Mouse (Mus musculus) frontal cortex, postnatal 36 days (tissue): ENCODE measurements around the gene Tm4sf19.

Experiments used
- DNase-seq, 2 experiments: peaks; one replicate each; pipeline ENCODE4 v3.0.0; 2022; ENCODE audit warnings: low spot score in 2 of 2

Tm4sf19 gene

GRCm38 (mm10) chr16:32400267-32400666, at the start of gene Tm4sf19:
TSS of gene Tm4sf19 (plus strand) at chr16:32400506.
- no peak for DNase-seq

GRCm38 (mm10) chr16:32350776-32351175, 49.5 kb upstream of the Tm4sf19 start:
- no peak for DNase-seq

GRCm38 (mm10) chr16:32363530-32363929, 36.8 kb upstream of the Tm4sf19 start:
- DNase-seq, result peak in 1 of 2 experiments; percentile 16

GRCm38 (mm10) chr16:32371351-32371750, 29.0 kb upstream of the Tm4sf19 start:
- DNase-seq, result peak in 1 of 2 experiments; percentile 11

- DNase-seq, result no peak
These were observed 20.7 kb upstream of the Tm4sf19 start for GRCm38 (mm10) chr16:32379575-32379974.

- no peak for DNase-seq
These were observed 17.4 kb upstream of the Tm4sf19 start for GRCm38 (mm10) chr16:32382901-32383300.

GRCm38 (mm10) chr16:32384885-32385284, 15.4 kb upstream of the Tm4sf19 start:
- DNase-seq, result no peak

- DNase-seq, result no peak
These were observed 13.5 kb upstream of the Tm4sf19 start for GRCm38 (mm10) chr16:32386826-32387225.

GRCm38 (mm10) chr16:32389049-32389448, 11.3 kb upstream of the Tm4sf19 start:
- DNase-seq, result no peak

- DNase-seq, result no peak
These were observed 10.5 kb upstream of the Tm4sf19 start for GRCm38 (mm10) chr16:32389841-32390240.

GRCm38 (mm10) chr16:32390882-32391281, 9.4 kb upstream of the Tm4sf19 start:
- no peak for DNase-seq

- no peak for DNase-seq
These were observed 4.4 kb upstream of the Tm4sf19 start for GRCm38 (mm10) chr16:32395679-32396540.

GRCm38 (mm10) chr16:32396541-32396835, 3.8 kb upstream of the Tm4sf19 start:
- DNase-seq, result no peak

- DNase-seq, result no peak
These were observed 2.1 kb upstream of the Tm4sf19 start for GRCm38 (mm10) chr16:32398206-32398605.

- no peak for DNase-seq
These were observed 1.1 kb downstream of the Tm4sf19 start for GRCm38 (mm10) chr16:32401335-32401965.

- no peak for DNase-seq
These were observed 2.5 kb downstream of the Tm4sf19 start for GRCm38 (mm10) chr16:32402818-32403217.

GRCm38 (mm10) chr16:32405716-32406115, 5.4 kb downstream of the Tm4sf19 start:
- DNase-seq, result no peak

GRCm38 (mm10) chr16:32406671-32407070, 6.4 kb downstream of the Tm4sf19 start:
- DNase-seq, result no peak

- DNase-seq, result no peak
These were observed 7.4 kb downstream of the Tm4sf19 start for GRCm38 (mm10) chr16:32407730-32408129.

- no peak for DNase-seq
These were observed 17.2 kb downstream of the Tm4sf19 start for GRCm38 (mm10) chr16:32417457-32417856.

GRCm38 (mm10) chr16:32419517-32420483, 19.5 kb downstream of the Tm4sf19 start, which contains the start of gene Tctex1d2:
TSS of gene Tctex1d2 (plus strand) at chr16:32419702.
- peak; percentile 93 to 94 for DNase-seq

- DNase-seq, result no peak
These were observed 27.2 kb downstream of the Tm4sf19 start for GRCm38 (mm10) chr16:32427506-32427905.
